Mouse (Mus musculus) kidney, embryonic 16.5 days (tissue): Measurements from ENCODE around the gene Cib2. TPM values are rescaled to one million over a fixed set of nuclear protein-coding genes. Genes with fewer than 3 reads are reported as not detected.

ENCODE experiments used
- ATAC-seq: fragments of 200-750 bp; cut with Nextera tagmentation; 2 replicates; pipeline ENCODE4 v1.8.0; 2017; ENCODE audit warnings: moderate TSS enrichment; ENCODE audit not compliant: low FRiP score, low TSS enrichment
- H3K27ac ChIP-seq: fragments of 300-500 bp; sonication (generic); 2 replicates; pipeline ENCODE4 v1.5.1; 2014; ENCODE audit warnings: low read length
- H3K27me3 ChIP-seq: fragments of 300-500 bp; sonication (generic); 2 replicates; pipeline ENCODE4 v1.6.1; 2014; ENCODE audit warnings: low read length, control low read depth, mixed read lengths; ENCODE audit not compliant: insufficient read depth
- H3K36me3 ChIP-seq: fragments of 300-500 bp; sonication (generic); 2 replicates; pipeline ENCODE4 v1.6.1; 2014; ENCODE audit warnings: low read length, control low read depth, mixed read lengths; ENCODE audit not compliant: insufficient read depth
- H3K4me1 ChIP-seq: fragments of 300-500 bp; sonication (generic); 2 replicates; pipeline ENCODE4 v1.6.1; 2014; ENCODE audit warnings: low read length, control low read depth, mixed read lengths; ENCODE audit not compliant: insufficient read depth
- H3K4me2 ChIP-seq: fragments of 300-500 bp; sonication (generic); replicated peaks from 2 replicates; pipeline ENCODE4 v1.6.1; 2014; ENCODE audit warnings: low read depth, low read length
- H3K4me3 ChIP-seq: fragments of 300-500 bp; sonication (generic); 2 replicates; pipeline ENCODE4 v1.5.1; 2014; ENCODE audit warnings: mild to moderate bottlenecking, low read length
- H3K9ac ChIP-seq: fragments of 300-500 bp; sonication (generic); replicated peaks from 2 replicates; pipeline ENCODE4 v1.6.1; 2014; ENCODE audit warnings: low read length
- H3K9me3 ChIP-seq: fragments of 300-500 bp; sonication (generic); 2 replicates; pipeline ENCODE4 v1.6.1; 2016; ENCODE audit warnings: low read length, control low read depth
- WGBS: fragments of 180-500 bp; shearing (Covaris S2); extraction: QIAGEN DNeasy Blood & Tissue Kit; methylation state at CpG from one replicate; pipeline ENCODE4 v1.1.7; 2014; 5-methylcytosine and 5-hydroxymethylcytosine counted together
- polyA plus RNA-seq: library from polyadenylated mRNA; unstranded; fragments of >200 nt; fragmentation: Nextera tagmentation; extraction: Ambion mirVana; gene quantifications from 2 replicates; pipeline ENCODE4 v1.2.1, GENCODE M21; 2015

Cib2 gene
- polyA plus RNA-seq, 1 experiment from 2014 or later: 15.9 TPM

- ATAC-seq: no peak
- H3K27ac ChIP-seq: no peak overlapping the region
- H3K4me3 ChIP-seq: no peak overlapping the region
- no peaks in the 10 kb centered on the region; the same call in 1 of the 2 replicates for H3K36me3 ChIP-seq
- no peak overlapping the region for H3K9ac ChIP-seq
- H3K9me3 ChIP-seq: no peaks in the 10 kb centered on the region
- WGBS: 91% methylated on average over 6 of the region's 6 CpGs
- no peak overlapping the region for H3K4me2 ChIP-seq
- no peaks in the 10 kb centered on the region for H3K4me1 ChIP-seq
- no peaks in the 10 kb centered on the region for H3K27me3 ChIP-seq
These were observed 10.6 kb downstream of the Cib2 start for GRCm38 (mm10) chr9:54549433-54549832.

- Histone ChIP-seq H3K9ac (no peak overlapping the region), H3K36me3 (no peaks in the 10 kb centered on the region; the same call in 1 of the 2 replicates), H3K27me3 (no peaks in the 10 kb centered on the region), H3K4me1 (no peaks in the 10 kb centered on the region), H3K4me2 (no peak overlapping the region), H3K4me3 (no peak overlapping the region), H3K27ac (no peak overlapping the region), H3K9me3 (no peaks in the 10 kb centered on the region)
- WGBS: 14% methylated on average over 5 of the region's 5 CpGs
- ATAC-seq: peak; percentile 66; the same call in 1 of the 2 replicates
These were observed 12.5 kb downstream of the Cib2 start for GRCm38 (mm10) chr9:54547536-54547935.

GRCm38 (mm10) chr9:54544954-54545315 is 15.1 kb downstream of the Cib2 start:
- 82% methylated on average over 4 of the region's 4 CpGs for WGBS
- Histone ChIP-seq H3K9me3 (no peaks in the 10 kb centered on the region), H3K9ac (no peak overlapping the region), H3K4me1 (no peaks in the 10 kb centered on the region), H3K4me2 (no peak overlapping the region), H3K27me3 (no peaks in the 10 kb centered on the region), H3K4me3 (no peak overlapping the region), H3K36me3 (no peaks in the 10 kb centered on the region; the same call in 1 of the 2 replicates), H3K27ac (no peak overlapping the region)
- no peak for ATAC-seq

- Histone ChIP-seq H3K4me1 (no peaks in the 10 kb centered on the region), H3K27me3 (no peaks in the 10 kb centered on the region), H3K27ac (no peak overlapping the region), H3K9me3 (no peaks in the 10 kb centered on the region), H3K4me3 (no peak overlapping the region), H3K9ac (no peak overlapping the region), H3K4me2 (no peak overlapping the region), H3K36me3 (no peaks in the 10 kb centered on the region; the same call in 1 of the 2 replicates)
- whole genome bisulfite sequencing: 63% methylated on average over 9 of the region's 9 CpGs
- ATAC-seq: no peak
These were observed 15.6 kb downstream of the Cib2 start for GRCm38 (mm10) chr9:54544212-54544953.

- Histone ChIP-seq H3K27ac (no peak overlapping the region), H3K27me3 (no peaks in the 10 kb centered on the region), H3K4me3 (no peak overlapping the region), H3K4me2 (no peak overlapping the region), H3K9ac (no peak overlapping the region), H3K9me3 (no peaks in the 10 kb centered on the region), H3K36me3 (no peaks in the 10 kb centered on the region), H3K4me1 (no peaks in the 10 kb centered on the region)
- WGBS: 71% methylated on average over 5 of the region's 5 CpGs
- ATAC-seq: no peak
These were observed 19.2 kb downstream of the Cib2 start for GRCm38 (mm10) chr9:54540801-54541200.

GRCm38 (mm10) chr9:54538684-54539083 is 21.3 kb downstream of the Cib2 start, which contains the start of gene Sh2d7:
Sh2d7 (plus strand) TSS chr9:54538984.
- Histone ChIP-seq H3K9ac (no peak within 1 kb of the TSS), H3K4me1 (no peaks in the 10 kb centered on the region), H3K27ac (no peak within 1 kb of the TSS), H3K27me3 (no peaks in the 10 kb centered on the region), H3K4me3 (no peak within 1 kb of the TSS), H3K36me3 (no peaks in the 10 kb centered on the region), H3K9me3 (no peaks in the 10 kb centered on the region), H3K4me2 (no peak within 1 kb of the TSS)
- ATAC-seq: no peak
- WGBS: 94% methylated on average over 14 of the region's 14 CpGs

- no peak for ATAC-seq
- no peaks in the 10 kb centered on the region for H3K36me3 ChIP-seq
- no peak overlapping the region for H3K9ac ChIP-seq
- no peaks in the 10 kb centered on the region for H3K4me1 ChIP-seq
- no peak overlapping the region for H3K4me3 ChIP-seq
- no peak overlapping the region for H3K27ac ChIP-seq
- no peaks in the 10 kb centered on the region for H3K27me3 ChIP-seq
- H3K9me3 ChIP-seq: no peaks in the 10 kb centered on the region
- 93% methylated on average over 3 of the region's 3 CpGs for WGBS
- H3K4me2 ChIP-seq: no peak overlapping the region
These were observed 21.8 kb downstream of the Cib2 start for GRCm38 (mm10) chr9:54538244-54538643.

- no peaks in the 10 kb centered on the region for H3K4me1 ChIP-seq
- H3K4me3 ChIP-seq: no peak overlapping the region
- H3K27me3 ChIP-seq: no peaks in the 10 kb centered on the region
- H3K27ac ChIP-seq: no peak overlapping the region
- no peak for ATAC-seq
- H3K4me2 ChIP-seq: no peak overlapping the region
- 79% methylated on average over 3 of the region's 3 CpGs for WGBS
- H3K36me3 ChIP-seq: no peaks in the 10 kb centered on the region
- no peak overlapping the region for H3K9ac ChIP-seq
- no peaks in the 10 kb centered on the region for H3K9me3 ChIP-seq
These were observed 22.5 kb downstream of the Cib2 start for GRCm38 (mm10) chr9:54537480-54537879.

- no peak overlapping the region for H3K9ac ChIP-seq
- WGBS: 53% methylated on average over 4 of the region's 4 CpGs
These were observed 23.0 kb downstream of the Cib2 start for GRCm38 (mm10) chr9:54537030-54537429.

GRCm38 (mm10) chr9:54536236-54536635 is 23.8 kb downstream of the Cib2 start:
- WGBS: 82% methylated on average over 7 of the region's 7 CpGs
- Histone ChIP-seq H3K4me2 (no peak overlapping the region), H3K27me3 (no peaks in the 10 kb centered on the region), H3K9me3 (no peaks in the 10 kb centered on the region), H3K27ac (no peak overlapping the region), H3K36me3 (no peaks in the 10 kb centered on the region), H3K4me1 (no peaks in the 10 kb centered on the region), H3K9ac (no peak overlapping the region), H3K4me3 (no peak overlapping the region)
- no peak for ATAC-seq

More at GRCm38 (mm10) chr9:54537030-54537429, 23.0 kb downstream of the Cib2 start:
- Histone ChIP-seq H3K27me3 (no peaks in the 10 kb centered on the region), H3K27ac (no peak overlapping the region), H3K9me3 (no peaks in the 10 kb centered on the region), H3K4me2 (no peak overlapping the region), H3K36me3 (no peaks in the 10 kb centered on the region), H3K4me3 (no peak overlapping the region), H3K4me1 (no peaks in the 10 kb centered on the region)
- no peak for ATAC-seq
